Mouse (Mus musculus): ENCODE measurements around the gene Etnppl.

DNA sequence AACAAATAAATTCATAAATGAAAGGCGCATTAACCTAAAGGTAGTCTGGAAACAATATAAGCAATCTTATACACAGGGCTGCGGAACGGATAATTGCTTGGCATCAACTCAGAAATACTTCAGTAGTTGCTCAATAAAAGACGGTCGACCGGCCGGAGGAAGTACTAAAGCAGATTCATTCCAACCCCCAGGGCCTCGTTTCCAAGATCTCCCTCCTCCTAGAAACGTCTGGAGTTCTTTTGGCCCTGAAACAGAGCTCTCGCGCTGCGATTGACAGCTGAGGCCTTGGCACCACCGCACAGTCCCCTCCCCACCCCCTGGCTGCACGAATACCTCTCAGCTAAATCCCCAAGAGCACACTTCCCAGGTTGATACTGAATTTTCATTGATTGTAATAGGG lies 54.0 kb downstream of the Etnppl start:
- TF ChIP-seq EP300 (IDR thresholded peaks at IDR 0.05; ENCODE audit: low read depth) (no peak), CTCF (IDR thresholded peaks at IDR 0.05; ENCODE audit: low read depth) (no peak)

All from heart, postnatal 0 days (tissue).